Mouse (Mus musculus): ENCODE data around the gene Gm1673. TPM values are rescaled to one million over a fixed set of nuclear protein-coding genes. Genes with fewer than 3 reads are reported as not detected.

The Gm1673 gene
- 2.5 and 3.2 TPM in 2 replicates for polyA plus RNA-seq (2012; rRNA removed)

GRCm38 (mm10) chr5:33983309-33984121, at the start of gene Gm1673:
Gene Gm1673, plus strand, starts transcription at chr5:33983433.

GRCm38 (mm10) chr5:33936120-33936707, 47.0 kb upstream of the Gm1673 start, which contains the start of gene Nelfa:
Gene Nelfa, minus strand, starts transcription at chr5:33936413.

GRCm38 (mm10) chr5:33995843-33996693, 12.8 kb downstream of the Gm1673 start, which contains the start of gene Nat8l:
Gene Nat8l, plus strand, starts transcription at chr5:33995984.

Other genes with a start within 250 kb of the Gm1673 start
- gene Letm1, start 200.6 kb upstream of the Gm1673 start, polyA plus RNA-seq (2012; rRNA removed), result 7.4 and 7.9 TPM in 2 replicates
- gene Nsd2, start 162.7 kb upstream of the Gm1673 start, polyA plus RNA-seq (2012; rRNA removed), result 30.9 and 31.4 TPM in 2 replicates
- 20.0 and 22.7 TPM in 2 replicates for gene Nelfa, start 47.0 kb upstream of the Gm1673 start, polyA plus RNA-seq (2012; rRNA removed)
- 0.11 and 0.13 TPM in 2 replicates for gene Nat8l, start 12.6 kb downstream of the Gm1673 start, polyA plus RNA-seq (2012; rRNA removed)
- 0.16 and 0.25 TPM in 2 replicates for gene Poln, start 186.0 kb downstream of the Gm1673 start, polyA plus RNA-seq (2012; rRNA removed)
- 9.7 and 11.9 TPM in 2 replicates for gene Haus3, start 186.1 kb downstream of the Gm1673 start, polyA plus RNA-seq (2012; rRNA removed)
- gene Mxd4, start 204.3 kb downstream of the Gm1673 start, polyA plus RNA-seq (2012; rRNA removed), result 5.4 and 6.9 TPM in 2 replicates